Mouse (Mus musculus) megakaryocyte, embryonic 14.5 days (primary cell): Measurements from ENCODE around the gene Fam120c.

Experiments used
- FLI1 ChIP-seq: IDR thresholded peaks from 2 replicates; pipeline ENCODE4 v1.6.1; 2012; ENCODE audit warnings: low read length, inconsistent platforms, mixed read lengths
- GATA1 ChIP-seq: IDR thresholded peaks from 3 replicates; pipeline ENCODE4 v1.6.1; 2012; ENCODE audit warnings: mixed read lengths, low read length, inconsistent platforms, borderline replicate concordance

GRCm38 (mm10) chrX:151420791-151421190 lies 76.8 kb downstream of the Fam120c start:
- TF ChIP-seq GATA1 (no peak), FLI1 (no peak)
